22 mouse cellular contexts compared by ENCODE assay signal in genomic region chr1:28563894-28564293, GRCm38 (mm10).
A peak's percentile ranks its signal among the peaks of the same experiment; 100 is the strongest.
DNase-seq lines count a peak whose midpoint lies in the region; ATAC-seq and TF ChIP-seq lines count a peak whose summit lies in the region.
"Had no signal": no experiment of that assay in that cellular context is flagged by ENCODE, and none has a peak within 500 bp of the region (broad histone marks: within the 10 kb centered on the region; RNA-seq: fewer than 3 reads in every experiment).

No protein-coding gene starts in this region.

- no peak overlapping the region for H3K9ac ChIP-seq in heart, embryonic 11.5 days (ENCODE audit: low read depth, low read length)
- H3K9ac ChIP-seq in lung, postnatal 0 days (replicated peaks; ENCODE audit: low read depth): no peak overlapping the region
- H3K9ac ChIP-seq: embryonic facial prominence, embryonic 13.5 days; embryonic facial prominence, embryonic 15.5 days; forebrain, embryonic 12.5 days had no signal

- no peak for TF ChIP-seq CTCF in lung, postnatal 0 days (IDR thresholded peaks at IDR 0.05)

- no peak for ATAC-seq in heart, embryonic 11.5 days (replicated peaks; ENCODE audit: insufficient number of reproducible peaks, low FRiP score, low TSS enrichment)
- ATAC-seq in lung, postnatal 0 days: no peak
- ATAC-seq: forebrain, embryonic 14.5 days; forebrain, embryonic 16.5 days had no signal

- no peak overlapping the region for H3K27ac ChIP-seq in heart, embryonic 11.5 days (ENCODE audit: low read depth, low read length)
- H3K27ac ChIP-seq in lung, postnatal 0 days (ENCODE audit: low read length): no peak overlapping the region
- H3K27ac ChIP-seq: embryonic facial prominence, embryonic 13.5 days; embryonic facial prominence, embryonic 15.5 days; forebrain, embryonic 10.5 days; forebrain, embryonic 12.5 days had no signal

- no peak overlapping the region for H3K4me2 ChIP-seq in heart, embryonic 11.5 days
- no peak overlapping the region for H3K4me2 ChIP-seq in lung, postnatal 0 days (replicated peaks; ENCODE audit: low read depth, low read length)
- H3K4me2 ChIP-seq: embryonic facial prominence, embryonic 13.5 days; embryonic facial prominence, embryonic 15.5 days; forebrain, embryonic 12.5 days had no signal

- no peak overlapping the region for H3K4me3 ChIP-seq in heart, embryonic 11.5 days (ENCODE audit: low read depth, low read length)
- H3K4me3 ChIP-seq in lung, postnatal 0 days (ENCODE audit: low read depth, low read length): no peak overlapping the region
- H3K4me3 ChIP-seq: embryonic facial prominence, embryonic 13.5 days; embryonic facial prominence, embryonic 15.5 days; erythroblast, embryonic 14.5 days; forebrain, embryonic 10.5 days; forebrain, embryonic 12.5 days had no signal

- TF ChIP-seq EP300 in lung, postnatal 0 days (IDR thresholded peaks at IDR 0.05): no peak

- no peaks in the 10 kb centered on the region for H3K36me3 ChIP-seq in heart, embryonic 11.5 days (ENCODE audit: control insufficient read depth, insufficient read depth, low read length)
- no peaks in the 10 kb centered on the region for H3K36me3 ChIP-seq in lung, postnatal 0 days (ENCODE audit: insufficient read depth, low read length)
- H3K36me3 ChIP-seq: embryonic facial prominence, embryonic 13.5 days; embryonic facial prominence, embryonic 15.5 days; forebrain, embryonic 10.5 days; forebrain, embryonic 12.5 days had no signal

- no peaks in the 10 kb centered on the region for H3K9me3 ChIP-seq in heart, embryonic 11.5 days (replicated peaks; ENCODE audit: control insufficient read depth, low read length)
- no peaks in the 10 kb centered on the region for H3K9me3 ChIP-seq in lung, postnatal 0 days (ENCODE audit: low read length)
- H3K9me3 ChIP-seq: embryonic facial prominence, embryonic 13.5 days; embryonic facial prominence, embryonic 15.5 days; forebrain, embryonic 10.5 days; forebrain, embryonic 12.5 days had no signal

- H3K27me3 ChIP-seq in heart, embryonic 11.5 days (ENCODE audit: control insufficient read depth, insufficient read depth, low read length): no peaks in the 10 kb centered on the region
- no peaks in the 10 kb centered on the region for H3K27me3 ChIP-seq in lung, postnatal 0 days (replicated peaks; ENCODE audit: insufficient read depth, low read length)
- H3K27me3 ChIP-seq: embryonic facial prominence, embryonic 13.5 days; embryonic facial prominence, embryonic 15.5 days; forebrain, embryonic 12.5 days had no signal

- H3K4me1 ChIP-seq in heart, embryonic 11.5 days (ENCODE audit: control insufficient read depth, insufficient read depth, low read length): no peaks in the 10 kb centered on the region
- no peaks in the 10 kb centered on the region for H3K4me1 ChIP-seq in lung, postnatal 0 days (ENCODE audit: insufficient read depth, low read depth, low read length)
- H3K4me1 ChIP-seq: embryonic facial prominence, embryonic 13.5 days; embryonic facial prominence, embryonic 15.5 days; forebrain, embryonic 10.5 days; forebrain, embryonic 12.5 days had no signal

- WGBS in heart, embryonic 11.5 days (ENCODE audit: insufficient replicate concordance): 75% methylated on average over 3 of the region's 3 CpGs
- WGBS in lung, postnatal 0 days: 65% methylated on average over 3 of the region's 3 CpGs

- DNase-seq in heart, adult 11 months: peak; percentile 67
- DNase-seq in embryo, embryonic 10.5 days (ENCODE audit: low spot score): peak; percentile 18
- DNase-seq in embryo, embryonic 11 days: peak; percentile 18
- no peak for DNase-seq in yolk sac, embryonic 10.5 days (ENCODE audit: low spot score)
- DNase-seq in lung, postnatal 0 days (ENCODE audit: low spot score): no peak
- DNase-seq: adrenal gland, adult 2 months; adrenal gland, postnatal 10 days; adrenal gland, postnatal 25 days; cerebellum, adult 11 months; cerebellum, adult 18-20 months; cerebellum, adult 8-10 months; cerebellum, adult 9-11 months; cerebellum, postnatal 14 days; cerebellum, postnatal 36 days had no signal

Comparison
In these comparisons a context has a peak if more than half of its experiments do, and no peak if none do; other contexts are left out.
1. DNase-seq: peak in heart, adult 11 months (single experiment), embryo, embryonic 10.5 days (single experiment) and embryo, embryonic 11 days (single experiment); none in yolk sac, embryonic 10.5 days (single experiment) and lung, postnatal 0 days (single experiment).